In genomic region chr1:134513312-134513860, GRCm38 (mm10) we compare ENCODE assay signal across 9 mouse cellular contexts. TPM values are rescaled to one million over a fixed set of nuclear protein-coding genes. Genes with fewer than 3 reads are reported as not detected.
DNase-seq lines count a peak whose midpoint lies in the region; ATAC-seq and TF ChIP-seq lines count a peak whose summit lies in the region.
"Had no signal": no experiment of that assay in that cellular context is flagged by ENCODE, and none has a peak within 500 bp of the region (broad histone marks: within the 10 kb centered on the region; RNA-seq: fewer than 3 reads in every experiment).

No protein-coding gene starts in this region.

- no peaks in the 10 kb centered on the region for H3K9me3 ChIP-seq in kidney, embryonic 15.5 days (replicated peaks)

- no peak for TF ChIP-seq CTCF in bone marrow, adult 2 months (IDR thresholded peaks at IDR 0.05; ENCODE audit: control insufficient read depth, insufficient read depth, low read length)
- TF ChIP-seq CTCF in small intestine, adult 2 months (IDR thresholded peaks at IDR 0.05; ENCODE audit: extremely low read depth, insufficient read length, insufficient replicate concordance, low read depth, low read length) = no peak

- peaks cover 2% of the 10 kb centered on the region; the same call in 1 of the 2 replicates for H3K4me1 ChIP-seq in bone marrow, adult 2 months (ENCODE audit: control insufficient read depth, insufficient read depth, low read length)
- peaks cover 39% of the 10 kb centered on the region for H3K4me1 ChIP-seq in kidney, embryonic 15.5 days
- H3K4me1 ChIP-seq in small intestine, adult 2 months (ENCODE audit: control insufficient read depth, insufficient read depth, insufficient read length, low read length) = 0 out of 2 replicates have a peak, but pooled peaks cover 3% of the 10 kb centered on the region

- 4% methylated on average over 38 of the region's 38 CpGs for WGBS in bone marrow, adult 2 months
- WGBS in kidney, embryonic 15.5 days = 2% methylated on average over 38 of the region's 38 CpGs
- WGBS in small intestine, adult 2 months = under 1% methylated on average over 38 of the region's 38 CpGs

- ATAC-seq in kidney, embryonic 15.5 days (replicated peaks; ENCODE audit: low FRiP score) = peak; percentile 55

- intact Hi-C loops in left cerebral cortex, postnatal 14 days (cut with DNase I) = no loop called here

- peak overlapping the region; percentile 53 for H3K4me3 ChIP-seq in bone marrow, adult 2 months (replicated peaks; ENCODE audit: control insufficient read depth, low read depth, low read length)
- H3K4me3 ChIP-seq in kidney, embryonic 15.5 days (replicated peaks) = peak overlapping the region; percentile 49
- peak overlapping the region; percentile 64 for H3K4me3 ChIP-seq in small intestine, adult 2 months (ENCODE audit: low read depth, low read length)

- H3K9ac ChIP-seq in kidney, embryonic 15.5 days = peak overlapping the region; percentile 50

- H3K27me3 ChIP-seq in kidney, embryonic 15.5 days = peaks cover 14% of the 10 kb centered on the region
- H3K27me3 ChIP-seq in small intestine, adult 2 months (ENCODE audit: control insufficient read depth, insufficient read depth, low read length) = no peaks in the 10 kb centered on the region

- DNase-seq in adrenal gland, adult 18-20 months (ENCODE audit: low spot score in 2 of 2) = peak; percentile 22 to 40
- no peak for DNase-seq in adrenal gland, adult 8-10 months
- DNase-seq in gonadal fat pad, adult 2 months (ENCODE audit: low read depth) = peak; percentile 66
- peak; percentile 47 for DNase-seq in lung, postnatal 14 days
- no peak for DNase-seq in left cerebral cortex, postnatal 14 days (ENCODE audit: low spot score in 2 of 2)

- peaks cover 8% of the 10 kb centered on the region; the same call in 1 of the 2 replicates for H3K36me3 ChIP-seq in kidney, embryonic 15.5 days
- H3K36me3 ChIP-seq in small intestine, adult 2 months (ENCODE audit: control insufficient read depth, insufficient read depth, low read length) = peaks cover 3% of the 10 kb centered on the region; the same call in 1 of the 2 replicates

- peak overlapping the region; percentile 31 for H3K27ac ChIP-seq in bone marrow, adult 2 months (ENCODE audit: control insufficient read depth, insufficient read depth, low read depth, low read length, poor library complexity)
- peak overlapping the region; percentile 19; the same call in 1 of the 2 replicates for H3K27ac ChIP-seq in kidney, embryonic 15.5 days
- H3K27ac ChIP-seq in small intestine, adult 2 months (ENCODE audit: insufficient read depth, low read depth, low read length) = no peak overlapping the region

- peak overlapping the region; percentile 84 for H3K4me2 ChIP-seq in kidney, embryonic 15.5 days

- TF ChIP-seq POLR2A in bone marrow, adult 2 months (IDR thresholded peaks at IDR 0.05; ENCODE audit: borderline replicate concordance, control insufficient read depth, low read depth, low read length) = no peak
- no peak for TF ChIP-seq POLR2A in small intestine, adult 2 months (IDR thresholded peaks at IDR 0.05; ENCODE audit: low read depth, low read length)

RNA-seq across cellular contexts. Expression of gene Rabif, which starts 18.9 kb away (rescaled TPM):
- 10 to 100 TPM; 22.0 to 27.1 TPM for total RNA-seq in adrenal gland, adult 18-20 months (2021)
- 10 to 100 TPM; 25.4 to 34.9 (median 30.4) TPM for total RNA-seq in adrenal gland, adult 8-10 months (2022)
- 10.0 and 10.9 TPM in 2 replicates for polyA plus RNA-seq in bone marrow, adult 2 months (2011; ENCODE audit: insufficient read depth, insufficient read length, low replicate concordance, missing spikeins)
- polyA plus RNA-seq in gonadal fat pad, adult 2 months (2012; rRNA removed) = 16.8 and 17.7 TPM in 2 replicates
- 43.6 and 44.3 TPM in 2 replicates for polyA plus RNA-seq in kidney, embryonic 15.5 days (2015; fragmentation: Nextera tagmentation; extraction: Ambion mirVana)
- 5.8 and 8.5 TPM in 2 replicates for polyA plus RNA-seq in small intestine, adult 2 months (2012; rRNA removed)
- 10 to 100 TPM; 30.1 to 32.3 TPM for total RNA-seq in left cerebral cortex, postnatal 14 days (2021)

RNA-seq across cellular contexts. Expression of gene Mgat4e, which starts 36.1 kb away (rescaled TPM):
- not detected for total RNA-seq in adrenal gland, adult 18-20 months (2021)
- total RNA-seq in adrenal gland, adult 8-10 months (2022) = not detected
- polyA plus RNA-seq in bone marrow, adult 2 months (2011; ENCODE audit: insufficient read depth, insufficient read length, low replicate concordance, missing spikeins) = not detected in 2 replicates
- 0.09 and 0.32 TPM in 2 replicates for polyA plus RNA-seq in gonadal fat pad, adult 2 months (2012; rRNA removed)
- not detected in 2 replicates for polyA plus RNA-seq in kidney, embryonic 15.5 days (2015; fragmentation: Nextera tagmentation; extraction: Ambion mirVana)
- not detected in 2 replicates for polyA plus RNA-seq in small intestine, adult 2 months (2012; rRNA removed)
- not detected for total RNA-seq in left cerebral cortex, postnatal 14 days (2021)
- total RNA-seq: layer of hippocampus, postnatal 10 days had no signal

RNA-seq across cellular contexts. Expression of gene Kdm5b, which starts 46.6 kb away (rescaled TPM):
- 10 to 100 TPM; 35.4 to 41.0 TPM for total RNA-seq in adrenal gland, adult 18-20 months (2021)
- 10 to 100 TPM; 45.9 to 65.0 (median 52.6) TPM for total RNA-seq in adrenal gland, adult 8-10 months (2022)
- polyA plus RNA-seq in bone marrow, adult 2 months (2011; ENCODE audit: insufficient read depth, insufficient read length, low replicate concordance, missing spikeins) = 7.2 and 20.4 TPM in 2 replicates
- polyA plus RNA-seq in gonadal fat pad, adult 2 months (2012; rRNA removed) = 15.5 and 16.6 TPM in 2 replicates
- 54.2 and 56.2 TPM in 2 replicates for polyA plus RNA-seq in kidney, embryonic 15.5 days (2015; fragmentation: Nextera tagmentation; extraction: Ambion mirVana)
- 3.8 and 10.8 TPM in 2 replicates for polyA plus RNA-seq in small intestine, adult 2 months (2012; rRNA removed)
- 10 to 100 TPM; 59.0 to 63.2 TPM for total RNA-seq in left cerebral cortex, postnatal 14 days (2021)

RNA-seq across cellular contexts. Expression of gene Klhl12, which starts 58.1 kb away (rescaled TPM):
- total RNA-seq in adrenal gland, adult 18-20 months (2021) = 10 to 100 TPM; 18.7 to 20.7 TPM
- total RNA-seq in adrenal gland, adult 8-10 months (2022) = 10 to 100 TPM; 24.2 to 32.8 (median 26.4) TPM
- 24.1 and 38.0 TPM in 2 replicates for polyA plus RNA-seq in bone marrow, adult 2 months (2011; ENCODE audit: insufficient read depth, insufficient read length, low replicate concordance, missing spikeins)
- polyA plus RNA-seq in gonadal fat pad, adult 2 months (2012; rRNA removed) = 9.9 and 13.6 TPM in 2 replicates
- 31.3 and 32.6 TPM in 2 replicates for polyA plus RNA-seq in kidney, embryonic 15.5 days (2015; fragmentation: Nextera tagmentation; extraction: Ambion mirVana)
- 1.2 and 2.3 TPM in 2 replicates for polyA plus RNA-seq in small intestine, adult 2 months (2012; rRNA removed)
- 10 to 100 TPM; 35.4 to 37.1 TPM for total RNA-seq in left cerebral cortex, postnatal 14 days (2021)

Comparison
In these comparisons a context has a peak if more than half of its experiments do, and no peak if none do; other contexts are left out.
1. DNase-seq: peak in adrenal gland, adult 18-20 months (2 of 2), gonadal fat pad, adult 2 months (single experiment) and lung, postnatal 14 days (single experiment); none in adrenal gland, adult 8-10 months (single experiment) and left cerebral cortex, postnatal 14 days (0 of 2).
2. Peak in every context shown above with its lines, with median percentiles within 50 percentile points of each other: H3K4me3 ChIP-seq.